Mouse (Mus musculus) testis, adult 2 months (tissue): ENCODE data around the gene Olfr1393.

ENCODE experiments used
- CTCF ChIP-seq: fragments of 200-500 bp; IDR thresholded peaks from 2 replicates; pipeline ENCODE4 v1.5.1; 2012; ENCODE audit warnings: low read depth, mild to moderate bottlenecking, inconsistent platforms, low read length, moderate library complexity; ENCODE audit not compliant: control insufficient read depth, insufficient read depth, insufficient replicate concordance
- POLR2A ChIP-seq: fragments of 200-500 bp; IDR thresholded peaks from 2 replicates; pipeline ENCODE4 v1.6.1; 2012; ENCODE audit warnings: low read depth, mild to moderate bottlenecking, inconsistent platforms, low read length, moderate library complexity; ENCODE audit not compliant: control insufficient read depth

DNA sequence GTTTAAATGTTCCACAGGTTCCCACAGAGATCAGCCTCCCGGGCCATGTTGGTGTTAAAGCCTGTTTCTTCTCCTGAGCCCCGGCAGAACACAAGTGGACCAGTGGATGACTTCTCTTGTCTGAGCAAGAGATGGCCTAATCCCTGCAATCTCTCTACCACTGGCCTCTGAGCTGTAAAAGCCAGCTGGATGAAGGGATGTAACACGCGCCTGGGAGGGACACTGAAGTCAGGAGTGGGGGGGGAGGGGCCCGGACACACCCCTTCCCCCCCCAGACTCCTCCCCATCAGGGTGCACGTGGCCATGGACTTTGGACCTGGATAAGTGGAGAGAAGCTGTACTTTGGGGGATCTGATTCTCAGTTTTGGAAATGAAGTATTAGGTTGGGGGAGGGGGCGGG is 32.9 kb upstream of the Olfr1393 start:
- no peak for TF ChIP-seq CTCF
- no peak for TF ChIP-seq POLR2A
